Mouse (Mus musculus): ENCODE measurements around the gene Hist1h3e.
"Not testable (repeated sequence)": the region's sequence is repeated elsewhere in the genome, so short reads cannot be mapped to it uniquely, and the experiment has no call there.

The Hist1h3e gene

GRCm38 (mm10) chr13:23561883-23562659 is at the start of gene Hist1h3e:
TSS of gene Hist1h3e (minus strand) at chr13:23562369.
- peak; percentile 99 for DNase-seq

GRCm38 (mm10) chr13:23611638-23612037 is 49.5 kb upstream of the Hist1h3e start:
- no peak for DNase-seq

DNA sequence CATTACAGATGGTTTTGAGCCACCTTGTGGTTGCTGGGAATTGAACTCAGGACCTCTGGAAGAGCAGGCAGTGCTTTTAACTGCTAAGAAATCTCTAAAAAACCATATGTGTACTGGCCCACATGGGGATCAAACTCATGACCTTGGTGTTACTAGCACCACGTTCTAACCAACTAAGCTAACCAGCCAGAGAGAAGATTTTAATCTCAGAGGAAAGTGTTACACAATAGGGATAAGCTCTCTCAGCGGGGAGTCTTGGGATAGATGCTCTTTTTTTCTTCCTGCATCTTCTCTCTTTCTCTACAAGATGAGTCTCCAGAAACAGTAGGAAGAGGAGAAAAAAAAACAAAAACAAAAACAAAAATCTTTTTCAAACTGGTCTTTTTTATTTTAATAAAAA is 48.2 kb upstream of the Hist1h3e start:
- DNase-seq, result peak; percentile 24

GRCm38 (mm10) chr13:23609844-23610243 is 47.7 kb upstream of the Hist1h3e start:
- DNase-seq, result no peak

- no peak for DNase-seq
These were observed 47.0 kb upstream of the Hist1h3e start for GRCm38 (mm10) chr13:23609209-23609608.

- DNase-seq, result no peak
These were observed 42.9 kb upstream of the Hist1h3e start for GRCm38 (mm10) chr13:23605052-23605451.

DNA sequence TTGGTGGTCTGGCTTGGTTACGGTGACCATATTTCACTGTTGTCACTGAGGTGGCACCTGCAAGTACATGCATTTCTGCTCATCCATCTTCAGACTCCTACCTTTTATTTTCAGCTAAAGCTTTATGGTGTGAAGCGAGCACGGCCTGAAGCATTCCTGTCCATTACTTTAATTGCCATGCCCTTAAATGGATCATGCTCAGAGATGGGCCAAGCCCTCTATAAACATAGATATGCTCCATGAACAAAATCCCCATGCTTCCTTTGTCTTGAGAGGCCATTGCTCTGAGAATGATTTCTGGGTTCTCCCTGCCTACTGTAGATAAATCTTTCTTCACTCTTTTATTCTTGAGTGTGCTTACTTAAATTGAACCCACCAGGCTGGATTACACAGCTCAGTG is 42.3 kb upstream of the Hist1h3e start:
- no peak for DNase-seq

DNA sequence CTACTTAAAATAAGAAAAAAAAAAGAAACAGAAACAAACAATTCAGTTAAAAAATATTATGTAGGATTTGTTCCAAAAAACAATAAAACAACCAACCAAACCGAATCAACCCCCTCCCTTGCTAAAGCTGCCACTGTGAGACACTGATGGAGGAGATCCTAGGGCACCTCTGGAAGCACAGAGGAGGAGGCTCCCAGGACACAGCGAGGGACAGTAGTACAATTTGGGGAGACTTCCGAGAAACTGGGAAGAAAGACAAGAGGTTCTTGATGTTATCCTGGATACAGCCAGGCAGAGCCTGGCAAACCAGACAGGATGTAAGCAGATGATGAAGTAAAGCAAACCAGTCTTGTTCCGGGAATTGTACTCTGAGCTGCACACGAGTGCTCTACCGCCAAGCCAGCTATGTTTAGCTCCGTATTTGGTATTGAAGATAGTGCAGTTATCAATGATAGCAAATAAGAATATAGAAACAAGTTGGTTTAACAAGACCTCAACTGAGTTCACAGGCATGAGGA is 41.1 kb upstream of the Hist1h3e start:
- no peak for DNase-seq

- DNase-seq, result peak; percentile 83
These were observed 35.8 kb upstream of the Hist1h3e start for GRCm38 (mm10) chr13:23597957-23598356.

DNA sequence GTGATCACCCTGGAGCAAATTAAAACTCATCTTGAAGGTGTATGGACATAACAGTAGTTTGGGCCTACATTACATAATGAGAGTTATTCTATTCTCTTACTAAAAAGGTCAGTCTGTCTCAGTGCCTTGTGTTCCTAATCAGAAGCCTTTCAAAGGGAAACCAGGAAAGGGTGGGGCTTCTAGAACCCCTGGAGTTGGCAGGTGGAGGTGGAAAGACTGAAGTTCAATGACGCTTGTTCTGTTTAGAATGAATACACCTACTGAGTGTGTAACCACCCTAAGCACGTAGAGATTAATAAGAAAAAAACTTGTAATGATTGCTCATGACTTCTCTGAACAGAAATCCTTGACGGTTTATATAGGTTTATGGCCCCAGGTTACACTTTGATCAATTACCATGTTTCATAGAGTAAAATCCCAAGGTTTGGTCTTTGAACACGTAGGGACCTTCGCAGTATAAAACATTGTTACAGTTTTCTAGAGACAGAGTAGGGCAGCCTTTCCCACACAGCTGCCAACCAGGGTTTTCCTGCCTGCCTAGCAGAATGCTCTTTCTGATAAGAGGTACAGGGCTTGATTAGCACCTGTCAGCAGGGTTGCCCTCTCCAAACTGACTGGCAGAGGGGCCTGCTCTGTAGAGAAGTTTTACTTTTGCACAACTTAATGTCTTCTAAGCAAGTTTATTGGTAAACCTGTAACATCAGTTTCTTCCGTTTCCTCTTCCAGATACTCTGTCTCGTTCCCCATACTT is 33.6 kb upstream of the Hist1h3e start:
- DNase-seq, result no peak

DNA sequence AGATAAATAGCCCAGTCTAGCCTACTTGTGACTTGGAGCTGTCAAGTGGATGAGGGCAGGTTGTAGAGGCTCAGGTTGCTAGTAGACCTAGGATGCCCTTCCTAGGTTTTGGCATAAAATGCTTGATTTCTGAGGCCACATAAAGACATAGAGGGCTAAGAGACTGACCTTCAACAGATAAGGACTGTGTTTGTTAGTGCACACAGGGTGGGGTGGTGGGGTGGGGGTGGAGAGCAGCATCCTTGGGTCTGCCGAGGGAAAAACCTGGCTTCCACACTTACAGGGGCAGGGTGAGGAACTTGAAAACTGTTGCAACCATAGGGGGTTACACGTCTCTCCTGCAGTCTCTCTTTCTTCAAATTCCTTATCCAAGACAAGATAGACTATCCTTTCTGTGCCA is 33.0 kb upstream of the Hist1h3e start:
- no peak for DNase-seq

DNA sequence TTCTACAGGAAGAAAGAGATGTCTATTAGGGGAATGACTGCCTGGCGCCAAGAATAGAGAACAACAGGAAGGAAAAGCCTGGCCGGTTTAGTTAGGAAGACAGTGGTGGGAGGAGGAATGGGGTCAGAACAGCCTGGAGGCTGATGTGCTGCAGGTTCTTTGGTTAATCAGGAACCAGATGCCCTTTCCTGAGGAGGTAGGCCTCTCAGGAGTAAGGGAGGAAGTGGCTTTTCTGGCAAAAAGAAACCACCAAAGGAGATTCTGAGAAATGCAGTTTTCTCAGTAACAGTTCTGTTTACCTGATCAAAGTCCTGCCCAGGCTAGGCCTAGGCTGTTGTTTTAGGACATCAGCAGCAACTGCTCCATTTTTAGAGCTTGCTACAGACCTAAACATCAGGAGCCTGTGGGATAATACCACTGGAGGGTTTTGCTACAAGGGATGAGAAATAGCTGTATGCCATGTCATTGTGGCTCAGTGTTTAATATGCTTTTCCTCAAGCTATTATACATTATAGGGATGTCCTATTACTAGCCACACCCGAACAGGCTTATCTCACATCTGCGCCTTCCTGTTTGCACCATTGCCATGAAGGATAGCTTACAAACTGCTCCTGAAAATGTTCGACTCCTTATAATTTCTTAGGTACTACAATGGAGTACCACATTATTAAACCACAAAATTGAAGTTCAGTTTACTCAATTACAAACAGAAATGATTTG is 31.0 kb upstream of the Hist1h3e start:
- DNase-seq, result no peak

- DNase-seq, result peak; percentile 27
These were observed 30.4 kb upstream of the Hist1h3e start for GRCm38 (mm10) chr13:23592614-23593013.

DNA sequence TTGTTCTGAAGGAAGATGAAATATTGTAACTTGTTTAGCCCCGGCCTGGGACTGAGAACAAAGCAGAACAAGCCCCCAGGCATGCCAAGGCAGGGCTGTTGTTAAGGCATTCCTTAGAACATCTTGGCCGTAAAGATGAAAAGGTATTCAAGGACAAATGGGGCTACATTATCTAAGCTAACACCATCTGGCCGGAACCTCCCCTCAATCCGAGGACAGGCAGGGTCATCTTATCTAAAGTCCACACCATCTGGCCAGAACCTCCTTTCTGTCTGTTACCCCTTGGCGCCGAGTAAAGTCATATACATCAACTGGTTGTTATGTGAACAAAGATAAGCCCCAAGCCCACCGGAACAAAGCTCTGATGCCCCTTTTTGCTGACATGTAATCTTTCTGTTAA is 29.7 kb upstream of the Hist1h3e start:
- DNase-seq, result not testable (repeated sequence)

DNA sequence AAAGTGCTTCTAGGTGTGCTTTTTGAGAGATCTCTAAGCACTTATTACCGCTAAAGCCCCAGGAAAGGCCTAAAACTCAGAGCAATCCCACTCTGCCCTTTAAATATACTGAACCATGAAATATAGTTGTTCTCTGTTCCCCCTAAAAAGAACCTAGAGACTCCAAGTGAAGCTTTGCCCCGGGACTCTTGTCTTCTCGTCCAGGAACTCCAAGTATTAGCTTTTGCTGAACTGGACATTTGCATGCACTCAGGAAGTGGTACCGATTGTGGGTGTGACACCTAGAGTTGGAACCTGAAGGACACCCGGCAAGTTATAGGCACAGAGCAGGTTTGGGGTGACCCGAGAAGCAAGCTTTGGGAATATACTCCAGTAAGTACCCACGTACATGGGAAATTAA is 29.0 kb upstream of the Hist1h3e start:
- no peak for DNase-seq

DNA sequence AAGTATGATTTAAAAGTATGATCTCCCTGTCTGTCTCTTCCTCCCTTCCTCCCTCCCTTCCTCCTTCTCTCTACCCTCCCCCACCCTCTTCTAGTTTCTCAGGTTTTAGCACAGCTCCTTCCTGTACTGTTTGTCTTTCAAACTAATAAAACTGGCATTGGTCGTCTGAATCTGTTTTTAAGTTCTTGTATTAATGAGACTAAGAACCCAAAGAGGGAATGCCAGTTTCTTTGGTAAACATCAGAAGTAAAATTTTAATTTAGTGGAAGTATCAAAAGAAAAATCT is 24.7 kb upstream of the Hist1h3e start:
- DNase-seq, result no peak

DNA sequence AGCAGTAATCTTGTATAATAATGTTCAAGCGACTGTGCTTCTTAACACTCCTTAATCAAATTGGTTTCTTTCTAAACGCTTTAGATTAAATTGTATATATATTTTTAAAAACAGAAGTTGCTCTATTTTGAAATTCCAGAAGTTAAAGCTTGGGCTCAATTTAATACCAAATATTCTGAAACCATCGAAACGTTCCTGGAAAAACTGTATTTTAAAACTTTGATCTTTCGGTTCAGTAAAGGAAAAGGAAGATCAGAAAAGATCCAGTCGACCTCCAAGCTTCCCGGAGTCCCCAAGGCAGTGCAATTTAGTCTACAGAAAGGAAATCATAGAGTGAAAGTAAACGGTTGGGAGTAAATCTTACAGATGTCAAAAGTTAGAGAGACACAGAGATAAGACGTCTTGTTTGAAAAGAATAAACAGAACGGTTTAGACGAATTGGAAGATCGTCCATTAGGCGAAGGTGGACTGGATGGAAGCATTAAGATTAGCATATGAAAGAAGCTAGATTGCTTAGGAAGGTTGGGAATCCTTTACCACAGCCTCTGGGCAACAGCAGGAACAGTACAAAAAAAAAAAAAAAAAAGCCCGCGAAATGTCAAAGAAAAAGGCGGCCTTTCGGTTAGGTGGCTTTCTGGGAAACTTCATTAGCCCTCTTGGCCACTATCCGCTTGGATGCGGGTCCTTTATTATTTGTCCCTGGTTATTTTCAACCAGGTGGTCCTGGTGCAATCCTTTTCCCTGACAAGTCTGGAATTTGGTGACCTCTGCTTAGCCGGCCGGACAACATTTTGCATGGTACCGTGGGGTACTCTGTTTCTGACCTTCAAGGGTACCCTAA is 24.1 kb upstream of the Hist1h3e start:
- DNase-seq, result peak; percentile 62

DNA sequence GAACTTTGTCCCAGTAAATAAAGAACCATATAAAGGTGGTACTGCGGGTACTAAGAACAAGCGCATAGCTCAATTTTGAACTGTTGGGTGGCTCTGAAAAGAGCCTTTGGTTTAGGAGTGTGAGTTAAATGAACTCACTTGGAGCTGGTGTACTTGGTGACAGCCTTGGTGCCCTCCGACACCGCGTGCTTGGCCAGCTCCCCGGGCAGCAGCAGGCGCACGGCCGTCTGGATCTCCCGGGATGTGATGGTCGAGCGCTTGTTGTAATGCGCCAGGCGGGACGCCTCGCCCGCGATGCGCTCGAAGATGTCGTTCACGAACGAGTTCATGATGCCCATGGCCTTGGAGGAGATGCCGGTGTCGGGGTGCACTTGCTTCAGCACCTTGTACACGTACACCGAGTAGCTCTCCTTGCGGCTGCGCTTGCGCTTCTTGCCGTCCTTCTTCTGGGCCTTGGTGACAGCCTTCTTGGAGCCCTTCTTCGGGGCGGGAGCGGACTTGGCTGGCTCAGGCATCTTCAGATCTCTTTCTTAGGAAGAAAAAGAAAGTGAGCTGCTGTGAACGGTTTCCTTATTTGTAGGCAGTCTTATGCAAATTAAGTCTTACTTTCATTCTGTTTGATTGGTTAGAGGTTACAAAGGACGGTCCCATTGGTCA is 23.4 kb upstream of the Hist1h3e start:
- DNase-seq, result peak; percentile 96

- peak; percentile 80 for DNase-seq
These were observed 22.9 kb upstream of the Hist1h3e start for GRCm38 (mm10) chr13:23585029-23585441.

- no peak for DNase-seq
These were observed 22.2 kb upstream of the Hist1h3e start for GRCm38 (mm10) chr13:23584331-23584730.

- no peak for DNase-seq
These were observed 21.4 kb upstream of the Hist1h3e start for GRCm38 (mm10) chr13:23583387-23584068.
